Mouse (Mus musculus): ENCODE data around the gene Kmt5b.

The Kmt5b gene

DNA sequence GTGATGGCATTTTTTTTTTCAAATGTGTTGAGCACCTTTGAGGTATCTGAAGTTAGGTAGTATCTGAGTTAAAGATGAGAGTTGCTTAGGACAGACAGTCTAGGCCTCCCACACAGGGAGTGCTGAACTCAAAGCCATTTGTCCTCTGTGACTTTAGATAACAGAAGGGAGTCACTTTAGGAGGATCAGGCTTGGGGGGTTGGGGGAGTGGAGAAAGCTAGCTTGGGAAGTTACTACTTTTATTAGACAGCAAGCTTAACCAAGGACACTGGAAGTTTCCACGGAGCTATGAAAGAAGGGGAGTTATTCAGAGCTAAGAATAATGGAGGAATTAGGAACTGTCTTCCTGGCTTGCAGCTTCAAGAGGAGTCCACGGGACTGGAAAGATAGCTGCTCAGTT is 51.9 kb downstream of the Kmt5b start:
- ChIA-PET CTCF (interaction anchor here in 1 of 4 experiments (1.9 kb wide), 1 partner anchor 21 kb away, joined by 4 read pairs; no protein-coding TSS in a partner anchor), POLR2A (interaction anchor here in 2 of 4 experiments (0.6 to 1.9 kb wide), 7 partner anchors 8 to 386 kb away, joined by 3 to 6 read pairs (median 3); partner anchors contain the start of gene 1810055G02Rik (in 1 of the 2))

DNA sequence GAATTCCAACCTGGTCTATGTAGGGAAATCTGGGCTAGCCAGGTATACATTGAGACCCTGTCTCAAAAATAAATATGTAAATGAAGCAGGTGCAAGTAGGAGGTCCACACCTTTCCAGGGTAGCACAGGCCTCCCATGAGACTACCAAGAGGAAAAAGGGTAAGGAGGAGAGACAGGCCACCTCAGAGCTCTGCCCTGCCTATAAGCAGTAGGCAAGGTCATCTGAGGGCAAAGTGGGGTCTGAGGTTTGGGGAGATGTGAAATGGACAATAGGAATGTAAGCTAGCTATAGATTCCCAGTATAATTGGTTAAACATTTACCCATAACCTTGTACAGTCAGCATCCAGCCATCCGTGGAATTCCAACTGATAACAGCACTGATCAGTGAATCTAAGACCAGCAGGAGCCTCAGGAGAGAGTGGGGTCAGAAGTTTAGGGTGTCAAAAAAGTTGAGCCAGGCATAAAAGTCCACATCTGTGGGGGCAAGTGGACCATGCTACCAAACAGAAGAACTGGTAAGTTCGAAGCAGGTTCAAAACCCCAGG is 52.8 kb downstream of the Kmt5b start:
- ChIA-PET POLR2A (interaction anchor here in 2 of 4 experiments (0.9 to 1.9 kb wide), 2 partner anchors 20 to 31 kb away, joined by 3 to 5 read pairs; no protein-coding TSS in a partner anchor), CTCF (no interaction called here)

DNA sequence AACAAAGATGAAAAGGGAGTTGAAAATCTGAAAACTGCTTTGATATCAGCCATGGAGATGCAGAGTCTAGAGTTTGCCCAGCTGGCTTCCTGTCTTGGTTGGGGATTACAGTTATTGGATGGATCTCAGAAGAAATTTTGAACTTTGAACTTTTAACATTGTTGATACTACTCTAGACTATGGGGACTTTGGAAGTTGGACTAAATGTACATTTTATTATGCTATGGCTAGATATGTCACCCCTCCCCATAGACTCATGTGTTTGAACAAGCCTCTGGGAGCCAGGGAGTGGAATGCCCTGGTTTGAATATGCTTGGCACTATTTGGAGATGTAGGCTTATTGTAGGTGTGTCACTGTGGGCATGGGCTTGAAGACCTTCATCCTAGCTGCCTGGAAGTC is 57.8 kb downstream of the Kmt5b start:
- CTCF ChIA-PET, result no interaction called here
- POLR2A ChIA-PET, result interaction anchor here in 3 of 4 experiments (0.7 to 2.5 kb wide), 7 partner anchors 10 to 56 kb away, joined by 3 to 14 read pairs (median 3); no protein-coding TSS in a partner anchor

DNA sequence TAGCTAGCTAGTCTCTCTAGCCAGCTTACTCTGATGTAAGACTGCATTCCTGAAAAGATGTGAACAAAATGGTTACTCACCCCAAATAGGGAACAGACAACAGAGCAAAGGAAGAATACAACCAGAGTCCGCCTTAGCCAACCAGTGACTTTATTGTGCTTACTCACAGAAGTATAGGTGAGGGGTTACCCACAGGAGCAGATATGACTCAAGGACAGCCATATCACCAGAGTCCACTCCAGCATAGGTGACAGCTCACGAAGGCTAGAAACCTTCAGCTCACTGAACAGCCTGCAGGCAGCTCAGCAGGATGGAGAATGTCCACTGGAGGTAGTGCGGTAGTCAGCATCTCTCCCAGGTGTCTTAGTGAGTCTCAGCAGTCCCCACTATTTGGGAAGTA is 62.6 kb downstream of the Kmt5b start:
- POLR2A ChIA-PET, result interaction anchor here in 2 of 4 experiments (0.7 to 5.9 kb wide), 2 partner anchors 12 to 402 kb away, joined by 4 to 63 read pairs; partner anchors contain the start of gene Pold4 (in 1 of the 2)
- CTCF ChIA-PET, result interaction anchor here in 1 of 4 experiments (0.6 kb wide), 1 partner anchor 476 kb away, joined by 3 read pairs; the partner anchor contains the start of gene Grk2

DNA sequence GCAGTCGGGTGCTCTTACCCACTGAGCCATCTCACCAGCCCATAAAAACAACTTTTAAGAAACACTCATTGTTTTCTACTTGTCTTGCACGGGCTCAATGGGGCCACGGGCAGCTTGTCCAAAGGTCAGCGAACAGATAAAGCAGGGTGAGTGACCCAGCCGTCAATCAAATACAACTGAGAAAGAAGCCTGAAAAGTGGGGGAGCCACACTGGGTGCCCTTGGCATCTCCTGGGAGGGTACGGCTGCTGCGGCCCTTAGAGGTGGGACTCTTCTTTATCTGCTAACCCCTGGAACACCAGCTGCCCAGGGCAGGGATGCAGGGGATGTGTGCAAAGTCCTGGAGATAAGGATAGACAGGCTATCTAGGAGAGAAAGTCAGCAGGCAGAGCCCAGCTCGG is 64.5 kb downstream of the Kmt5b start:
- POLR2A ChIA-PET, result interaction anchor here in 3 of 4 experiments (0.6 to 5.9 kb wide), 8 partner anchors 10 to 266 kb away, joined by 3 to 63 read pairs (median 6); partner anchors contain the start of genes Cdk2ap2 (in 1 of the 3) and Chka (in 1 of the 3)

DNA sequence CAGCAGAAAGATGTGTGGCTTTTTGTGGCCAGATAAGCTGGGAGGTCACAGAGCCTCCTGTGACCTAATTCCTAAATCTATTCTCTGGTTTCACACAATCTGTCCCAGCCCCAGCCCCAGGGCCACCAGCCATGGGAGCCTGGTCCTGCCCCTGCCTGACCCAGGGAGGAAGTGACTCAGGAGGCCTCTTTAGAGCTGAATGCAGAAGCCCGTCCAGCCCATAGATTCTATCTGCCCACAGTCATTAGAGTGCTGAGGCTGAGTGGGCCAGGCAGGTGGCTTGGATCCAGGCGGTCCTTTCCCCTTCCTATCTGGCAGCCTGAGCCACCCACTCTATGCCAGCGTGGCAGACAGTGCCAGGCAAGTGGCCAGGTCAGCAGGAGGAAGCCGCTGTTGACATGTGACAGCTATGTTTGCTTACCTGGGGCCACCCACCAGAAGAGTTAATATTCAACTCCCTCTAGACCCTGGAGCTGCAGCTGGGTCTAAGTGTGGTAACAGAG is 65.7 kb downstream of the Kmt5b start:
- ChIA-PET CTCF (interaction anchor here (0.6 to 1.4 kb wide), 6 partner anchors 14 to 167 kb away, joined by 3 to 5 read pairs (median 3); partner anchors contain the start of genes Gm49405 (in 1 of the 4), Ndufs8 (in 1 of the 4) and Nudt8 (in 1 of the 4)), POLR2A (interaction anchor here (0.6 to 5.9 kb wide), 15 partner anchors 9 to 300 kb away, joined by 3 to 63 read pairs (median 4); partner anchors contain the start of genes Cdk2ap2 (in 1 of the 4) and Ndufs8 (in 1 of the 4))

More for the DNA sequence above, 64.5 kb downstream of the Kmt5b start:
- CTCF ChIA-PET, result interaction anchor here in 3 of 4 experiments (0.6 to 1.6 kb wide), 9 partner anchors 9 to 613 kb away, joined by 3 to 6 read pairs (median 4); no protein-coding TSS in a partner anchor

DNA sequence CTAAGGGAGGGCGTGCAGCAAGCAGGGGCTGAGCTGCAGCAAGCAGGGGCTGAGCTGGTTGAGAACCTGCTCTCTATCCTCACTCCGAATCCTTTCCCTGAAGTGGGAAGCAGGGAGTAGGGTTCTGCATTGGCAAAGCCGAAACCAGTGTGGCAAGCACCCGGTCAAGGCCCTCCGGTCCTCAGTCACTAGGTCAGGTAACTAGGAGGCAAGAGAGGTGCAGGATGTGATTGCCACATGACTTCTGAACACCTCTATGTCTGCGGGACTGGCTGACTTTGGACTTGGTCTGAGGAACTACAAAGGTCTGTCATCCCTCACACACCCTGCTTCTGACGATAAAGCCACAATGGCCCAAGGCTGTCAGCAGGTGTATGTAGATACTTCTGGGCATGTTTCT is 67.1 kb downstream of the Kmt5b start:
- POLR2A ChIA-PET, result interaction anchor here in 3 of 4 experiments (0.9 to 5.9 kb wide), 8 partner anchors 8 to 301 kb away, joined by 3 to 63 read pairs (median 6); partner anchors contain the start of gene Chka (in 1 of the 3)
- CTCF ChIA-PET, result interaction anchor here in 1 of 4 experiments (1.3 kb wide), 1 partner anchor 13 kb away, joined by 5 read pairs; no protein-coding TSS in a partner anchor

DNA sequence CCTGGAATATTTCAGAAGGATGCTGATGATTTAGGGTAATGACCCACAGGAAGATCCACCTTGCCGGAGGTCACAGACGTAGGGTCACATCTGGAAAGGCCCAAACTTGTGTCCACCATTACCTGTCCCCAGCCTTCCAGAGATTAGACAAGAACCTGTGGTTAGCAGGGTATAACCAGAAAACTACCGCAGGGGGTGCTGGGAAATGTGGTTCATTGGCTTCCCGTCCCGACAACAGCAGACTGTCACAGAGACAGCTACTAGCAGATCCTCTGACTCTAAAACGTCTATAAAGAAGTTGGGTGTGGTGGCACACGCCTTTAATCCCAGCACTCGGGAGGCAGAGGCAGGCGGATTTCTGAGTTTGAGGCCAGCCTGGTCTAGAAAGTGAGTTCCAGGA is 69.6 kb downstream of the Kmt5b start:
- CTCF ChIA-PET, result interaction anchor here in 1 of 4 experiments (0.7 kb wide), 1 partner anchor 259 kb away, joined by 23 read pairs; no protein-coding TSS in a partner anchor
- POLR2A ChIA-PET, result interaction anchor here in 2 of 4 experiments (0.7 to 1.8 kb wide), 10 partner anchors 10 to 497 kb away, joined by 3 to 13 read pairs (median 3); partner anchors contain the start of gene Ankrd13d (in 1 of the 2)

DNA sequence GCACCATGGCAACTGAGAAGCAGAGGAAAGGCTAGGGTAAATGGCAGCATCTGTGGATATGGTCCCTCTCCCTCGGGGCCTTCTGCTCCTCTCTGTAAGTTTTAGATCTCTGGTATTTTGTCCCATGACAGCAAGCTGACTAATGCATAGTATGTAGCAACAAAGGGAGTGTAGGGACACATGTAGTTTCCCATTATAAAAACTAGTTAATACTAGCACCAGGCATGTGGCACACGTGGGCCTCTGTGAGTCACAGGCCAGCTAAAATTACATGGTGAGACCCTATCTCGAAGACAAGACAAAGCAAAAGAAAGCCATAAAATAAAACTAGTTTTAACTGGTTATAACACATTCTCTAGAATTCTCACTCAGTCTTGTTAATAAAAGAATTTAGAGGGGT is 71.7 kb downstream of the Kmt5b start:
- POLR2A ChIA-PET, result interaction anchor here (0.6 to 9.6 kb wide), 14 partner anchors 8 to 90 kb away, joined by 3 to 192 read pairs (median 4); partner anchors contain the start of genes Chka (in 3 of the 4) and Aldh3b1 (in 1 of the 4)
- CTCF ChIA-PET, result no interaction called here

DNA sequence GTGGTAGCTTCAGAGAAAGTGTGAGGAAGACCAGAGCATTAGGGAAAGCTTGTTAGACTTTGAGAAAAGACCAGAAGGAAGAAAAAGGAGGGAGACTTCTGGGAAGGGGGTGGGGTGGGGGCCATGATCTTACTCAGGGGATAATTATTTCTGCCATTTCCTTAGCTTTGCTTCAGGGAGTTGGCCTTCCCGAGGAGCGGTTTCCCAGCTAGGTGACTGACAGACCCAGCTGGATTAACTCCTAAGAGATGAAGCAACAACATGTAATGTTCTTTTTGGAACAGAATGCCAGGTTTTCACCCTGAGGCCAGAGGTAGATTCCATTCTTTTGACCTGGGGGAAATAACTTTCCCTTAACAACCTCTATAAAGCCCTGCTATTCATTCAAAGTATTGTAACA is 72.5 kb downstream of the Kmt5b start:
- ChIA-PET CTCF (interaction anchor here in 2 of 4 experiments (0.8 to 1.0 kb wide), 3 partner anchors 8 to 206 kb away, joined by 3 to 4 read pairs (median 4); partner anchors contain the start of gene Gstp2 (in 1 of the 2)), POLR2A (interaction anchor here (0.6 to 9.6 kb wide), 43 partner anchors 8 to 264 kb away, joined by 3 to 192 read pairs (median 4); partner anchors contain the start of genes Chka (in 3 of the 4), Kmt5b (in 3 of the 4), Ndufs8 (in 2 of the 4) and 1810055G02Rik (in 1 of the 4))

DNA sequence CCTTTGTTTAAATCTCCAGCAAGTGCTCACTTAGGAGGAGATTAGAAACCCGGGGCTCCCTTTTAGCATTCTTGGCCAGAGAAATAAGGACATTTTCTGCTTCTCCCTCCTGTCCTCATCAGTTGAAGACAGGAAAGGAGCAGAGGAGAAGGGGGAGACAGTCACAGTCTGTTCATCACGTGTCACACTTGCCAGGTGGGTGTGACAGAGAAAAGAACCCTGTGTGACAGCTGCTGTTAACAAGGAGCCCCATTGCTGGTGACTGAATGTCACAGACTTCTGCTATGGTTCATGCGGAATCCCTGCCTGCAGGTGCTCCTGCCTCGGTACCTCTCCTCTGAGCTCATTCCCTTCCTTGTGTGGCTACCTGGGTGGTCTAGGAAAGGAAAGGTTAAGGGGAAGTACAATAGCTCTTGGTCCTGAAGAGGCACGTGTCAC is 73.0 kb downstream of the Kmt5b start:
- ChIA-PET POLR2A (interaction anchor here in 3 of 4 experiments (0.5 to 9.6 kb wide), 54 partner anchors 8 to 412 kb away, joined by 3 to 192 read pairs (median 4); partner anchors contain the start of genes Chka (in 3 of the 3), Kmt5b (in 3 of the 3), Ndufs8 (in 3 of the 3) and 1810055G02Rik (in 1 of the 3)), CTCF (interaction anchor here in 3 of 4 experiments (0.6 to 1.3 kb wide), 7 partner anchors 9 to 206 kb away, joined by 3 to 4 read pairs (median 3); partner anchors contain the start of genes Gstp2 (in 1 of the 3) and Ndufv1 (in 1 of the 3))

DNA sequence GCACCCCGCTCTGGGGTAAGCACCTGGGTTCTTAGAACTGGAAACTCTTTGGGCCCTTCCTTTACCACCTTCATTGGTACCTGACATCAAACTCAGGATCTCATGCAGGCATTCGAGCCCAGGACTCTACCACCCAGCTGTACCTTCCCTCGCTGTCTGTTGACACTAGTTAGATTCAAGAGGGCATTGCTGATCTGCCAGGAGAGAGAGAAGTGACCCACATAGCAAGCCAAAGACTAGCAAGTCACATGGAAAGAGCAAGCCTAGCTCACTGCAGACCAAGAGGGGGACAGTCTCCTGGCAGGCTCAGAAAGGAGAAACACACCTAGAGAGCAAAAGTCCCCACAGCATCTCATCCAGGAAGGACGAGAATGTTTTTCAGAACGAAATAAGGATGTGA is 73.5 kb downstream of the Kmt5b start:
- ChIA-PET CTCF (interaction anchor here in 3 of 4 experiments (0.6 to 1.3 kb wide), 8 partner anchors 9 to 205 kb away, joined by 3 to 7 read pairs (median 4); partner anchors contain the start of genes Gstp2 (in 1 of the 3) and Ndufv1 (in 1 of the 3)), POLR2A (interaction anchor here in 3 of 4 experiments (0.7 to 9.6 kb wide), 52 partner anchors 8 to 308 kb away, joined by 3 to 192 read pairs (median 4); partner anchors contain the start of genes Chka (in 3 of the 3), Ndufs8 (in 3 of the 3), Kmt5b (in 2 of the 3) and 1810055G02Rik (in 1 of the 3))

DNA sequence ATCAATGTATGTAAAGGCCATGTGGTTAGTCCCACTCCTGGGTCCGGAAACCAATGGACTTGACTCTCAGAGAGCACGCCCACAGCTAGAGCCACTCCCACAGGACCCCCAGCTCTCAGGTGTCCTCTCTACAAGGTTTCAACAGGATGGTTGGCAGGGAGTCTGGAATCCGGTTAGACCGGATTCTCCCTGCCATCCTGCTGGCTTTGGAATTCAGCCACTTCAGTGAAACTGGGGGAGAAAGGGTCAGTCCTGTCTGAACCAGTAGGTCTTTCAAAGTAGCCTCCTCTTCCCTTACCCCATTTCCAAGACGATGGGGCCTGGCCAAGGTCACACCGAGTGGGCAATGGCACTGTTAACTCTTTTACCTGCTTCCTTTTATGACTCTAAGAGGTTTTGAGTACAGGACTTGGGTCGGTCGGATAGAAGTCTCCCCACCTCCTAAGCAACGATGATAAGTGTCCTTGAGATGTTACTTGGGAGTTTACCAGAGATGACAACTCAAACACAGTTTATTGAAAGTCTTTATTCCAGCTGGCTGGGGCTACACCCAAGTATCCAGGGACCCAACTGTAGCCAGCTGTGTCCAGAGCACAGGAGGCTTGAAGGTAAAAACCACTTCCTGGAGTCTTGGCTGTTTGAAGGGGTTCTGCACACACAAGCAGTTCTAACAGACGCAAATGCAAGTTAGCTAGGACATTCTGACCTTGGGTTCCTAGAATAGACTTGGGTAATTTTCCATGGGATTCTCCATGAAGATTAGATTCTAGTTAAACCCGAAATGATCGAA is 75.3 kb downstream of the Kmt5b start:
- POLR2A ChIA-PET, result interaction anchor here (0.6 to 9.6 kb wide), 77 partner anchors 9 to 520 kb away, joined by 3 to 192 read pairs (median 5); partner anchors contain the start of genes 1810055G02Rik (in 3 of the 4), Chka (in 3 of the 4), Ankrd13d (in 2 of the 4) and Gstp2 (in 2 of the 4)
- CTCF ChIA-PET, result interaction anchor here in 2 of 4 experiments (0.7 to 1.2 kb wide), 5 partner anchors 9 to 124 kb away, joined by 3 to 10 read pairs (median 3); partner anchors contain the start of genes Chka (in 2 of the 2) and Ndufs8 (in 1 of the 2)

DNA sequence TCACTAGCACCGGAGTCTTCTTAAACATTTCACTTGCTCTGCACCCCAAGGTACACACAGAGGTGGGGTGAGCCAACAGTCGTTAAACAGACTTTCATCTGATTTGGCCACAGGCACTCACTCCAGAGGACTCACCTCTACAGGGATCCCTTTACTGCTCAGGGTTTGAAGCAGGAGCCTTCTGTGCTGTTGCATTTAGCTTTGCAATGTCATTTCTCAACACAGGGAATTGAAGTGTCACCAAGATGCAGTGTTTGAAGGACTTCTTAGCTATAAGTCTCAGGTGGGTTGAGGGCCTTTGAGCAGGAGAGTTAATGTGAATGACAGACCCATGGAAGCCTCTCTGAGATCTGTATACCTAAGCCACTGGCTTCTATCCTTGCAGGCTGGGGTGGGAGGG is 76.4 kb downstream of the Kmt5b start:
- CTCF ChIA-PET, result no interaction called here
- POLR2A ChIA-PET, result interaction anchor here in 3 of 4 experiments (0.7 to 9.6 kb wide), 14 partner anchors 8 to 439 kb away, joined by 3 to 192 read pairs (median 10); partner anchors contain the start of genes Chka (in 2 of the 3), Gstp2 (in 2 of the 3), Ankrd13d (in 1 of the 3) and Cdk2ap2 (in 1 of the 3)

DNA sequence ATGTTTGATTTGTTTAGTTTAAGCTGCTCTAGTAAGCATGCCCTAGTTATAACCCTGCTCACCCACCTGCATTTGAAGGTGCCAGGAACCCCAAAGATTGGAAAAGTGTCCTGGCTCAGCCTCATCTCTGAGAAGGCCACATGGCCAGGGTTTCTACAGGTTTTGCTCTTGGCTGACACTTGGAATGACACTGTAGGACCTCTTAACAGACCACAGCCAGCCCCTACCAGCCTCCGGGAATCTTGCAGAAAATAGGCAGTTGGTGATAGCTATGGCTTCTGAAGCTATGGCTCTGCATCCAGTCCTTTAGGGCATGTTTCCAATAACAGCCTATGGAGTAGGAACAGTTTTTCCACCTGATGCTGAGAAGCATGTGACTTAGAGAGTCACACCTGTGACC is 77.6 kb downstream of the Kmt5b start:
- ChIA-PET CTCF (interaction anchor here in 2 of 4 experiments (0.6 to 1.4 kb wide), 2 partner anchors 10 to 521 kb away, joined by 3 read pairs; no protein-coding TSS in a partner anchor), POLR2A (interaction anchor here in 3 of 4 experiments (0.6 to 9.6 kb wide), 35 partner anchors 7 to 652 kb away, joined by 3 to 192 read pairs (median 4); partner anchors contain the start of genes Chka (in 1 of the 3), Gm49405 (in 1 of the 3), Gstp2 (in 1 of the 3) and Ndufs8 (in 1 of the 3))

DNA sequence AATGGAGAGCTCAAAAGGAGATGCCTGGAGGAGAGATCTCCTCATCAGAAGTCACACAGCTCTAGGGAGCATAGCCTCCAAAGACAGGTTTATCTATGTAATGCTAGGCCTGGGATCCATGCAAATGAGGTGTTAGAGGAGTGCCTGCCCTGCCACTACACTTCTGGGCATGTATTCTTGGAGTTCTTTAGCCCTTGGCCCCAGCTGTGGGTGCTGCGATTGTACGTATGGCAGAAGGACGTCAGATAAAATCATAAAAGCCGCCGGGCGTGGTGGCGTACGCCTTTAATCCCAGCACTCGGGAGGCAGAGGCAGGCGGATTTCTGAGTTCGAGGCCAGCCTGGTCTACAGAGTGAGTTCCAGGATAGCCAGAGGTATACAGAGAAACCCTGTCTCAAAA is 78.1 kb downstream of the Kmt5b start:
- CTCF ChIA-PET, result interaction anchor here in 1 of 4 experiments (1.4 kb wide), 1 partner anchor 9 kb away, joined by 3 read pairs; no protein-coding TSS in a partner anchor
- POLR2A ChIA-PET, result interaction anchor here in 3 of 4 experiments (0.6 to 9.6 kb wide), 32 partner anchors 7 to 652 kb away, joined by 3 to 192 read pairs (median 4); partner anchors contain the start of genes Chka (in 1 of the 3), Gm49405 (in 1 of the 3), Gstp2 (in 1 of the 3) and Ndufs8 (in 1 of the 3)
